Mouse (Mus musculus) layer of hippocampus, adult 9-10 months (tissue): Measurements from ENCODE around the gene Asxl2.
"Not testable (repeated sequence)": the region's sequence is repeated elsewhere in the genome, so short reads cannot be mapped to it uniquely, and the experiment has no call there.

Source experiments
- DNase-seq: peaks from one replicate; pipeline ENCODE4 v3.0.0; 2022; ENCODE audit warnings: low spot score

Gene Asxl2

DNA sequence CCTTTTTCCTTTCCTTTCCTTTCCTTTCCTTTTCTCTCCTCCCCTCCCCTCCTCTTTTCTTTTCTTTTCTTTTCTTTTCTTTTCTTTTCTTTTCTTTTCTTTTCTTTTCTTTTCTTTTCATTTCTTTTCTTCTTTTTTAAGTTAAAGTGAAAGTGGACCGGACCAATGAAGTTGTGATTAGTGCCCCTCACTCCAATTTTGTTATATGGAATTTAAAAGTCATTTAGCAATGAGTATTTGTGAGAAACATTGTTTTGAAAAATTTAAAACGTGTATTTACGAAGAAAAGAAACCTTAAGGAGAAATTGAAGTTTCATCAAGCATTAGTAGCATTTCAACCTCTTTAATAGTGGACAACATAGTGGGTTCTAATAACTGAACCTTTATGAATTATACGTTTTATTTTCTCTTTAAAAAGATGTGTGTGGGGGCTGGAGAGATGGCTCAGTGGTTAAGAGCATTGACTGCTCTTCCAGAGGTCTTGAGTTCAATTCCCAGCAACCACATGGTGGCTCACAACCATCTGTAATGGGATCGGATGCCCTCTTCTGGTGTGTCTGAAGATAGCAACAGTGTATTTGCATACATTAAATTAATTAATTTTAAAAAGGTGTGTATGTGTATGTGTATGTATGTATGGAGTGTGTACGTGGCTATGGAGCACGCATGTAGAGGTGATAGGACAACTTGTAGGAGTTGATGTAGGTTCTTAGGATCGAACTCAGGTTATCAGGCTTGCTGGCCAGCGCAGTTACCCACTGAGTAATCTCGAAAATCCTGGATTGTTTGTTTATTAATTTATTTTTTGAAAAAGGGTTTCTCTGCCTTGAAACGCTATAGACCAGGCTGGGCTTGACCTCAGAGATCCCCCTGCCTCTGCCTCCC is 1.5 kb downstream of the Asxl2 start:
- no peak for DNase-seq

DNA sequence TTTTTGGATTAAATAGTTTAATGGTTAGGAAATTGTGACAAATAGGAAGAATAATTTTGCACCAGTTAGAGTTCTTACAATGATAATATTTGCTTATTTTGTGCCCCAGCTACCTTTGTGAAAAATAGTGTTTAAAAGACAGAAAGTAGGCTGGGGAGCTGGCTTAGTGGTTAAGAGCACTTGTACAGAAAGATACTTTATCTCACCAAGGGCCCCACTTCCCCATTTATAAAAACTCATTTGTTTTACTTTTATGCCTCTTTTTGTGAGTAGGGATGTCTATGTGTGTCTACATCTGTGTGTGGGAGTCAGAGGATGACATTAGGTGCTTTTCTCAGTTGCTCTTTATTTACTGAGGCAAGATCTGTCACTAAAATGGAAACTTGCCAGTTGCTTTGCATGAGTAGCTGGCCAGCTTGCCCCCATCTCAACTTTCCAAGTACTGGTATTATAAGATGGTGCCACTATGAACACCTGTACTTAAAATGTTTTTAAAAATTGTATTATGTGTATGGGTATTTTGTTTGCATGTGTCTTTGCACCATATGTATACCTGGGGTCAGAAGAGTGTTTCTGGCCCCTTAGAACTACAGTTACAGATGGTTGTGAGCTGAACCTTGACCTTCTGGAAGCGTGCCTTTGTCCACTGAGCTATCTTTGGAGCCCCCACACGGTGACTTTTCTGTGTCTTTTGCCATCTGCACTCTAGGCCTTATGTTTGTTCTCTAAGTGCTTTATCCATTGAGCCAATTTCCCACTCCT is 3.2 kb downstream of the Asxl2 start:
- no peak for DNase-seq

- no peak for DNase-seq
Measured at GRCm38 (mm10) chr12:3430443-3430753, 3.7 kb downstream of the Asxl2 start.

DNA sequence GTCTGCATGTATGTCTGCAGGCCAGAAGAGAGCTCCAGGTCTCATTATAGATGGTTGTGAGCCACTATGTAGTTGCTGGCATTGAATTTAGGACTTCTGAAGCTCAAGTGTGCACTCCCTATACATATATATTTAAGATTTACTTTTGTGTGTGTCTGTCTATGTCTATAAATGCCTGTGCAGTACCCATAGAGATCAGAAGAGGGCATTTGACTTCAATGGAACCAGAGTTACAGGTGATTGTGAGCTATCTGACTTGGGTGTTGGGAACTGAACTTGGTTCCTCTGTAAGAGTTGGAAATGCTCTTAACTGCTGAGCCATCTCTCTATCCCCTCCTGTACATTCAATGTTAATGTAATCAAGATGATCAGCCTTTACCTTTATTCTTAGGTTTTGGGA is 4.3 kb downstream of the Asxl2 start:
- DNase-seq, result no peak

DNA sequence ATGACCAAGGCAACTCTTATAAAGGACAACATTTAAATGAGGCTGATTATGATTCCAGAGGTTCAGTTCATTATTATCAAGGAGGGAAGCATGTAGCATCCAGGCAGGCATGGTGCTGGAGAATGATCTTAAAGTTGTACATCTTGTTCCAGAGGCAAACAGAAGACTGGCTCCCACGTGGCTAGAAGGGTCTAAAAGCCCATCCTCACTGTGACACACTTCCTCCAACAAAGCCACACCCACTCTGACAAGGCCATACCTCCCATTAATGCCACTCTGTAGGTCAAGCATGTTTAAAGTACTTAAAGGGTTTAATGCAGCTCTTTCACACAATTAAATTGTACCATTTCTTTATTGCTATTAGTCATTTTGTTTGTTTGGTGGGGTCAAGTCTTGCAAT is 7.1 kb downstream of the Asxl2 start:
- no peak for DNase-seq

- DNase-seq, result no peak
Measured at GRCm38 (mm10) chr12:3436446-3436845, 9.8 kb downstream of the Asxl2 start.

GRCm38 (mm10) chr12:3437815-3438214 is 11.2 kb downstream of the Asxl2 start:
- no peak for DNase-seq

- no peak for DNase-seq
Measured at GRCm38 (mm10) chr12:3440916-3441315, 14.3 kb downstream of the Asxl2 start.

- DNase-seq, result no peak
Measured at GRCm38 (mm10) chr12:3441361-3441760, 14.7 kb downstream of the Asxl2 start.

GRCm38 (mm10) chr12:3453554-3453953 is 26.9 kb downstream of the Asxl2 start:
- no peak for DNase-seq

- no peak for DNase-seq
Measured at GRCm38 (mm10) chr12:3463087-3463486, 36.4 kb downstream of the Asxl2 start.

- no peak for DNase-seq
Measured at GRCm38 (mm10) chr12:3499662-3500061, 73.0 kb downstream of the Asxl2 start.

DNA sequence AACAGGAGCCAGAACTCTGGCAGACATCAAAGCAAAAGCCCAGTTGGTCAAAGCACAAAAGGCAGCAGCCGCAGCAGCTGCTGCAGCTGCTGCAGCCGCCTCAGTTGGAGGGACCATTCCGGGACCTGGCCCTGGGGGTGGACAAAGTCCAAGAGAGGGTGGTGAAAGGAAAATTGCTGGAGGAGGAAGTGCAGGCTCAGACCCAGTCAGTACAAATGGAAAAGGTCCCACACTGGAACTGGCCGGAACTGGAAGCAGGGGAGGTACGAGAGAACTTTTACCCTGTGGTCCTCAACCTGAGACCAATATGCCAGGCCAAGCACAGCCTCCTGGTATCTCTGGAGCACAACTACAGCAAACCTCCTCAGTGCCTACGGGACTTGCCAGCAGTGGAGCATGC is 73.4 kb downstream of the Asxl2 start:
- DNase-seq, result no peak

- DNase-seq, result no peak
Measured at GRCm38 (mm10) chr12:3518665-3519297, 92.1 kb downstream of the Asxl2 start.

DNA sequence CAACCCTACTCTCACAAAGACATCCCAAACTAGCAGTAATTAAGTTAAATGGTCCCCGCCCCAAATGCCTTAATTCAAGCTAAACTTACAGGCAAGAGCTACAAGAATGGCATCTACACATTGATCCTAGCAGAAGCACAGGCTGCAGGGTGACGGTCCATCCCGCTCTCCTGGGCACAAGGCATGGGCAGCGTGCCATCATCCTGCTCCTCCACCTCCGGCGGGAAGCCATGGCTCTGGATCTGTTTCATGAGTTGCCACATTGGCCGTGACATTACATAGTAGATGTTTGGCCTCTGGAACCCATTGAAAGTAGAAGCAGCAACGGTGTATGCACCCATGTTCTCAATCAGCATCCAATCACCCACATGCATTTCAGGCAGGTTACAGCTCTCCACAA is 95.1 kb downstream of the Asxl2 start:
- DNase-seq, result not testable (repeated sequence)

GRCm38 (mm10) chr12:3525536-3525935 is 98.9 kb downstream of the Asxl2 start:
- DNase-seq, result no peak

- DNase-seq, result not testable (repeated sequence)
Measured at GRCm38 (mm10) chr12:3535446-3535845, 108.8 kb downstream of the Asxl2 start.

DNA sequence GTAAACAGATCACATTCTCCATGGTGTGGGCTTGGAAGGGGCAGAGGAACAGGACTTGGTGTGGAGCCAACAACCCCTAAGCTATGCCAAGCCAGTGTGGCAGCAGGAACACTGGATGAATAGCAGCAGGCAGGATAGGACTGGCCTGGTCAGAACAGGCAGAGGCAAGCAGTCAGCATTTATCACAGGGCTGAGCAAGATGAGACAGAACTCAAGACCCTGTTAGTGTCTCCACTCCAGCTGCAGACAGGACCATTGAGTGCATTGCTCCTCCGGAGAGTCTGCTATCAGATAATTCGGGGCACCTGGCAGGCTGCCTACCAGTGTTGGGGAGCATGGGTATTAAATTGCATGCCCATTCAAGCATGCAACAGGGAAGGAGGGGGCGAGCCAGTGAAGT is 111.0 kb downstream of the Asxl2 start:
- no peak for DNase-seq

- DNase-seq, result no peak
Measured at GRCm38 (mm10) chr12:3538036-3538435, 111.4 kb downstream of the Asxl2 start.

- DNase-seq, result no peak
Measured at GRCm38 (mm10) chr12:3539605-3540004, 112.9 kb downstream of the Asxl2 start.

DNA sequence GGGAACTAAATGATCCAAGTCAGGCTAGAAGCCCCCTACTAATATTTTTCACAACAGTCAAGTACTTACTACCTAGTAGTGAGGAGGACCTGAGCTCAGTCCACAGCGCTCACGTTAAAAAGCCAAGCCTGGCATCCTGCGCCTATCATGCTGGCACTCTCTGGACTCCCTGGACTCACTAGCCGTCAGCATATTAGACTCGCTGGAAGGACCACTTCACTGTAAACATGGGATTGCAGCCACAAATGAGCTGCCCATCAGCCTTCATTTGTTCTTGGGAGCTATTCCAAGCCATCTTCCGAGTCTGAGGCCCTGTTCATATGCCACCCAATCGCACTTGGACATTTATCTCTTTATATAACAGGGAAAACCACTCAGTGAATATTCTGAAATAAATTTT is 114.2 kb downstream of the Asxl2 start:
- no peak for DNase-seq

GRCm38 (mm10) chr12:3545451-3545850 is 118.8 kb downstream of the Asxl2 start:
- no peak for DNase-seq

DNA sequence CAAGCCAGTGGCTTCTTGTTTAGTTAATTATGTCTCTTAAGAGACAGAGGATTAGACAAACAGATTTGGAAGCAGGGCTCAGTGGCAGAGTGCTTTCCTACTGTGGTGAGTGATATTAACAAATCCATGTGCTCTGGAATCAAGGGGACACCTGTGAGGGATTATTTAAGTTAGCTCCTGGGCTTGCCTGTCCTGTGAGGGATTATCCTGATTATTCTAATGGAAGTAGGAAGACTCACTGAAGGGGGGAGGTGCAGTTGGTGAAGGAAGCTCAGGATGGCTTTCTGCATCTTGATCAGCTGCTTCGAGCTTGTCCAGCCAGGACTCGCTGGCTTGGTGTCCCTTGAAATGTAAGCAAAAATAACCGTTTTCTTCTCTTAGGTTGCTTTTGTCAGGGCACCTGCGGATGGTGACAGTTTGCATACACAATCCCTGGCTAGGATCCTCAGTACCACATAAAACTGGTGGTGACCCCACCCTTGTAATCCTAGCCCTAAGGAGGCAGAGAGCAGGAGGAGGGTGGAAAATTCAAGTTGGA is 119.5 kb downstream of the Asxl2 start:
- DNase-seq, result no peak
